Mouse (Mus musculus) layer of hippocampus, adult 18-20 months (tissue): ENCODE results near the gene Krt76. TPM values are rescaled to one million over a fixed set of nuclear protein-coding genes. Genes with fewer than 3 reads are reported as not detected.

Experiments used
- DNase-seq, 2 experiments: peaks; one replicate each; pipeline ENCODE4 v3.0.0; 2022; ENCODE audit warnings: low spot score in 2 of 2
- microRNA-seq, 2 experiments: library from miRNA; unstranded; fragments of <30 nt; microRNA quantifications; one replicate each; pipeline ENCODE4 v1.2.0; 2021
- total RNA-seq, 2 experiments: library from RNA; stranded (reverse); gene quantifications; 2 replicates each; pipeline ENCODE4 v1.2.3; 2021

Gene Krt76
- total RNA-seq, 2 experiments from 2014 or later: not detected

- no peak for DNase-seq
These were observed 32.1 kb downstream of the Krt76 start for GRCm38 (mm10) chr15:101860421-101861130.

GRCm38 (mm10) chr15:101859735-101860170 lies 33.0 kb downstream of the Krt76 start:
- peak in 1 of 2 experiments; percentile 54 for DNase-seq

GRCm38 (mm10) chr15:101858673-101859425 lies 33.9 kb downstream of the Krt76 start:
- no peak for DNase-seq

- DNase-seq: no peak
These were observed 36.0 kb downstream of the Krt76 start for GRCm38 (mm10) chr15:101856696-101857095.

GRCm38 (mm10) chr15:101855732-101856131 lies 37.0 kb downstream of the Krt76 start:
- DNase-seq: no peak

- DNase-seq: no peak
These were observed 38.4 kb downstream of the Krt76 start for GRCm38 (mm10) chr15:101854294-101854693.

- no peak for DNase-seq
These were observed 40.1 kb downstream of the Krt76 start for GRCm38 (mm10) chr15:101852571-101852970.

GRCm38 (mm10) chr15:101850694-101851093 lies 42.0 kb downstream of the Krt76 start, which contains the start of gene Krt1:
Gene Krt1 (minus strand): TSS chr15:101850794.
- no peak for DNase-seq

- peak in 1 of 2 experiments; percentile 62 for DNase-seq
These were observed 46.7 kb downstream of the Krt76 start for GRCm38 (mm10) chr15:101845971-101846403.

- no peak for DNase-seq
These were observed 49.5 kb downstream of the Krt76 start for GRCm38 (mm10) chr15:101843192-101843591.

GRCm38 (mm10) chr15:101834784-101835328 lies 57.9 kb downstream of the Krt76 start:
- DNase-seq: no peak

Small RNAs within 50 kb of the gene (microRNA-seq; reads per million reads assigned to microRNA genes)
- 0 reads per million in 2 experiments for gene Gm44356

Other genes with a start within 250 kb of the Krt76 start
- not detected for gene Gm5478, start 245.5 kb downstream of the Krt76 start, total RNA-seq
- gene Krt6b, start 212.6 kb downstream of the Krt76 start, total RNA-seq: not detected
- gene Krt6a, start 198.6 kb downstream of the Krt76 start, total RNA-seq: not detected
- gene Krt5, start 180.0 kb downstream of the Krt76 start, total RNA-seq: under 1 TPM; 0.43 to 0.84 TPM
- gene Krt71, start 149.8 kb downstream of the Krt76 start, total RNA-seq: not detected
- gene Krt72, start 106.5 kb downstream of the Krt76 start, total RNA-seq: not detected
- gene Krt73, start 90.6 kb downstream of the Krt76 start, total RNA-seq: 1 to 10 TPM; 6.3 to 7.8 TPM
- 10 to 100 TPM in 1 of 2 experiments, 1 to 10 TPM in 1; 7.3 to 10.5 TPM for gene Krt2, start 74.8 kb downstream of the Krt76 start, total RNA-seq
- gene Krt1, start 42.1 kb downstream of the Krt76 start, total RNA-seq: 1 to 10 TPM; 2.7 to 4.0 TPM
- gene Krt77, start 23.2 kb downstream of the Krt76 start, total RNA-seq: 10 to 100 TPM; 12.5 to 19.0 TPM
- not detected for gene Krt4, start 31.8 kb upstream of the Krt76 start, total RNA-seq
- gene Krt79, start 47.4 kb upstream of the Krt76 start, total RNA-seq: under 1 TPM; 0.20 to 0.45 TPM
- gene Krt78, start 61.4 kb upstream of the Krt76 start, total RNA-seq: not detected
- gene Krt8, start 111.6 kb upstream of the Krt76 start, total RNA-seq: not detected
- gene Krt18, start 135.3 kb upstream of the Krt76 start, total RNA-seq: under 1 TPM; 0.23 to 0.64 TPM
- 100 to 1,000 TPM; 197 to 203 TPM for gene Eif4b, start 180.9 kb upstream of the Krt76 start, total RNA-seq
- gene Tns2, start 207.5 kb upstream of the Krt76 start, total RNA-seq: 10 to 100 TPM; 13.8 to 18.2 TPM
- 100 to 1,000 TPM; 156 to 165 TPM for gene Spryd3, start 243.3 kb upstream of the Krt76 start, total RNA-seq